Mouse (Mus musculus): ENCODE results near the gene Zfp184.
"Not testable (repeated sequence)": the region's sequence is repeated elsewhere in the genome, so short reads cannot be mapped to it uniquely, and the experiment has no call there.

Zfp184 gene

DNA sequence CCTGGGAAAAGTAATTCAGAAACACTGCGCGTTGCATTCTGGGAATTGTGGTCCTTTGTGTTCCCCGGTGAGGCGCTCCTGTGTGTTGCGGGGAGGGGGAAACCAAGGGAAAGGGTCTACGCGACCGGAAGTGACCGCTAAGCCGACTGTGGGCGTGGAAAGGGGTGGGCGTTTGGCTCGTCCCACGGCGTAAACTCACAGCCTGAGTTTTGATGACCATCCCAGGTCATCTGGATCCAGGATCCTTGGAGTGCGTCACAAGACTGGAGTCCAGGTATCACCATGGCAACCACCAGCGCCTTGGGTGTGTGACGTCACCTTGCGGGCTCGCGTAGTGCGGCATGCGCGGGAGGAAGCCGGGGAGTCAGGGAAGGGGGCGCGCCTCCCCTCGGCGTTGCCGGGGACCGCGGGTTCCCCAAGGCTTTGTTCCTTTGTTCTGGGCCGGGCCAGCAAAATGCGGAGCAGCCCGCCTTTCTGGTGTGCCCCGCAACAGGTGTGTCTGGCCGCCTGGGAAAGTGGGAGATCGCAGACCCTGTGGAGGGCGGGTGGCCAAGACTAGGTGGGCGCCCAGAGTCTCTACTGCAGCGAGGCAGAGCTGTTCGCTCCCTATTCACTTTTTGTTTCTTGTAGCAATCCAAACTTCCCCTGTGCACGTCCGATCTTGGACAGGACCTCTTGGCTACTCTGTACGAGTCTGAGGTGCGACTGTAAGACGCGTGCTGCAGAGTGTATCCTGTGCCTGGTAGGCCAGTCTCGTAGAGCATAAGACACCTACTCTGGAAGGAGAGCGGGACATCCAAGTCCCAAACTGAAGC is at the start of gene Zfp184:
Zfp184 (plus strand) TSS at position 169 of the 815 bp plus-strand sequence.
- DNase-seq, result peak; percentile 92 to 93

DNA sequence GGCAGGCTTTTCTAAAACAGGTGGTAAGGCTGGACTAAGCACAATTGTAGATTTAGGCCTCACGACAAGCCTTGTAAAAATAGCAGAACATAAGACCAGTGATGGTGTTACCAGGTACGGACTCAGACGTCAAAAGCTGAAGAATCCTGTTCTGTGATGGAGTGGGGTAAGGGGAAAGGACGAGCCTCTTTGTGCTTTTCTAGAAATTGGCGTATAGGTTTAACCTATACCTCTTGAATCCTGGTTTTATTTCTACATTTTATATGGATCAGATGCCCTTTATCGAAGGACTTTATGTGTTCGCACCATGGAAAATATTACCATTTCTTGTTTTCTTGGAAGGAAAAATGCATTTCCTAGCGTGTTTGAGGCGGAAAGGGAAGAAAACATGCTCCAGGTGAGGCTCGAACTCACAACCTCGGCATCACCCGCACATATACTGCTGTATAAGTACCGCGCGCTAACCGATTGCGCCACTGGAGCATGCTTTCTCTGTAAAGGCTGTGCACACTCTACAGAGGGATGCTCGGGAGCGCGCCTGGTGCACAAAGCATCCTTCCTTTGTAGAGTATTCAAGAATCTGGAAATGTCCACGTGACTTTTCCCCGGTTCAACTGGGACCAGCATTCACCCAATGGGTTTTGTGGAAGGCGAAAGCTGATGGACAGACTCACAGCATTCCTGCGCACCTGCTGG is 48.2 kb upstream of the Zfp184 start:
- DNase-seq, result no peak

DNA sequence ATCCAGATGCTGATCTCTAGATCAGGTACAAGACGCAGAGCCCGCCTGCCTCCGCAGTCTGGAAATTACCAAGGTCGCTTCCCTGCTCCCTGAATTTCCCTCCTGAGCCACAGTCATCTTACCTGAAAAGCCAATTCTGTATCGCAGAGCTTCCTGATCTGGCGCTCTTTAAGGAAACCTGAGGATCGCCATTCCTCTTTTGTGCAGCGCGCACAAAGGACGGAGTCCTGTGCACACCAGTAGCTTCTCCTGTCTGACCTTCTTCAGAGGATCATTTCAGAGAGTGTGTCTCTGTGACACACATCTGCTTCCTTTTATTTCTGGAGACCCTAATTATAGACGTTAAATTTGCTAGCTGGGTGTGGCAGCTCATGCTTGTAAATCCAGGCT is 47.7 kb upstream of the Zfp184 start:
- no peak for DNase-seq

DNA sequence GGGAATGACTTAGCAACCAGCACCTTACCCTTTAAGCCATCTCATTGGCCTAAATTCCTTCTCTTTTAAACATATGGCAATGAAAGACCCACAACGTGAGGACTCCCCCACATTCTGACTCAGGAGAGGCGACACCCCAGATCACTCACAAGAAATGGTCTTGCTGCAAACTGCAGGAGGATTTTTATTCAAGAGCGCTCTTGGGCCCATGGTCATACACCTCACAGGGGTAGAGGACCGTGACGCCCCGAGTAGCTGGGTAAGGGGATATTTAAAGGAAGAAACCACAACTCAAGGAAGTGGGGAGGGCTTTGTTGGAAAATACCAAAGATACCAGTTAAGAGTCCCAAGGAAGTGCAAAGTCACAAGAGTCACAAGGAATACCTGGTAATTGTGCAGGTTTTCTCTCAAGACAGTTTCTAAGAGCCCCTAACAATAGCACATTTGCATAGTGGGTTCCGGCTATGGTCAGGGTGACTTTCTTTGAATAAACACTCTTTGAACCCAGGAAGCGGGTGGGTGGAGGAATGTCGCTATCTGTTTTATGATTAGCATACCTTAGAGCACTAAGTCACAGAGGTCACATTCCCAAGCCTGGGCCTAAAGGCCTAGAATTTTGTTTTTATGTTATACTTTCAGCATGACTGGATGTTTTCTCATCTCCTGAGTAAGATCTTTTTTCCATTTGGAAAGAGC is 43.9 kb upstream of the Zfp184 start:
- DNase-seq, result not testable (repeated sequence)

DNA sequence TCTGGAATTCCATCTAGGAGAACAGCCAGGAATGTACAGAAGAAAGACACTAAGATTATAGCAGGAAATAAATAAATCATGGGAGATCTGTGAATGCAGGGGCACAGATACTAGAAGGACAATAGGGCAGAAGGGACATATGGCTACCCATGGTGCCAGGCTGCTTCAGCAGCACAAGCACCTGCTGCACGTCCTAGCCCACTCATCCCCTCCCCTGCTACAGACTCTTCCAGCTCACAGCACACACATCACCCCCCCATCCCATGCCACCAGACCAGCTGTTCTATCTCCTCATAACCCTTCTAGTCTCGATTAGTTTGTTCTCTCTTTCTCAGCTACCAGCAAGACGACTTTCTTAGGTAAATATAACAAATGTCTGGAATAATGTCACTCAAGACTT is 41.4 kb upstream of the Zfp184 start:
- no peak for DNase-seq

DNA sequence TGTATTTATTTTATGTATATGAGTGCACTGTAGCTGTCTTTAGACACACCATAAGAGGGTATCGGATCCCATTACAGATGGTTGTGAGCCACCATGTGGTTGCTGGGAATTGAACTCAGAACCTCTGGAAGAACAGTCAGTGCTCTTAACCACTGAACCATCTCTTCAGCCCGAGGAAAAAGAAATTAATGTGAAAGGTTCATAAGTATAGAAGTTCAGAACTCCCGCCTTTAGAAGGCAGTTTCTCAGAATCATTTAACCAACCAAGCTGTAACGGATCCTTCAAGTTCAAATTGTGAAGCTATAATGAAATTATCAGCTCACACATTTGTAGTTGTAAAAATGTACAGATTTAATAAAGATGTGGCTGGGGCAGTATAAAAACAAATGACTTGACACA is 40.8 kb upstream of the Zfp184 start:
- DNase-seq, result not testable (repeated sequence)

DNA sequence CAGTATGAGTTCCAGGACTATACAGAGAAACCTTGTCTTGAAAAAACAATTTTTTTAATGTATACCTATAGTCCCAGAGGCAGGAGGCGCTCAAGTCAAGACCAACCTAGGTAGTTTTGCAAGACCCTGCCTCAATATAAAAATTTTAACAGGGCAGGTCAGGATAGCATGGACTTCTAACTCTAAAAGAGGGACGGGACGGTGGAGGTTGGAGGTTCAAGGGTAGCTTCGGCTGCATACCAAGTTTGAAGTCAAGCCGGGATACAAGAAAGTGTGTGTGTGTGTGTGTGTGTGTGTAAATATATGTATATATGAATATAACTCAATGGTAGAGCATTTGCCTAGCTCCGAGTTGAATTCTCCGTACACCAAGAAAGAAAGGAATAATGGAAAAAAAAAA is 38.6 kb upstream of the Zfp184 start:
- no peak for DNase-seq

DNA sequence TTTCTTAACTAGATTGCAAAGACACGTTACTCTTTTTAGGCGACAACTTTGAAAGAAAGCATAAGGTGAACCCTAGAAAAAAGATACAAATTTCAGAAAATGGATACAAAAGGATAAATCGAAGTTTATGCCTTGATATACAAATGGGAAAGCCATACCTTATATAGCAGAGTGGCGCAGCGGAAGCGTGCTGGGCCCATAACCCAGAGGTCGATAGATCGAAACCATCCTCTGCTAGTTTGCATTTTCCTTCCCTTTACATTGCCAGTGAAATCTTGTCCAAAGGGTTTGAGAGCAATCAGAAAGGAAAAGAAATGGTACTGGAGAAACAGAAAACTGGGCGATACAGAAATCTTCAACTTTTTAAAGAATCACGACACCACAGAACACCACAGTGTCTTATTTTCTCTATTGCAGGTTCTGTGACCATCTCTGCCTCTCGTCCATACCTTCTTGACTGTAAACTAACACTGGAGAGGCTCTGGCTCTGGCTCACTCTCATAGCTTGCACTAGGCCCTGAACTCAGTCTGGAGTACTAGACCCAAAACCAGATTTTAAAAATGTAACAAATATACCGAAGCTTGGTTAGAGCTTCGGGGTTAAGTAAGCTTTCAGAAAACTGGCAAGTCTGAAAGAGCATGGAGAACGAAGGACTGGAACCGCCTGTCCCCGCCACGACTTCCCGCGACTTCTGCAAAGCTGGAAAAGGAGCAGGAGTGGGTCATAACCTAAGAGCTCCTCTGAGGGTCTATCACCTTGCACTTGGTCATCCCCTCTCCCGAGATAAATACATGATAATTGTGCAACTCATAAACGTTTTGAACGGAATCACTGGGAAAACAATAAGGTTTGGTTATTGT is 37.7 kb upstream of the Zfp184 start:
- DNase-seq, result no peak

DNA sequence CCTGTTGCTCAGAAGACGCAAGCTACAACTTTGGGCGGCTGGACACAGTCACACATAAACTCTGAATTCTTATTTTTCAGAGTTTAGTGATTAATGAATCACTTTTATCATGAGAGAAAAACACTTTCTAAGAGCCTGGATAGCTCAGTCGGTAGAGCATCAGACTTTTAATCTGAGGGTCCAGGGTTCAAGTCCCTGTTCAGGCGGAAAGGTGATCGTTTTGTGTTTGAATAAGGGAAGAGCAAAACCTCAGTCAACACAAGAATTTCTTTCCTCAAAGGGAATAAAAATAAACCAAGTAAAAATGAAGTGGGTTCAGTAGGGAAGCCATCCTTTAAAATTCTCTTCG is 37.1 kb upstream of the Zfp184 start:
- DNase-seq, result not testable (repeated sequence)

DNA sequence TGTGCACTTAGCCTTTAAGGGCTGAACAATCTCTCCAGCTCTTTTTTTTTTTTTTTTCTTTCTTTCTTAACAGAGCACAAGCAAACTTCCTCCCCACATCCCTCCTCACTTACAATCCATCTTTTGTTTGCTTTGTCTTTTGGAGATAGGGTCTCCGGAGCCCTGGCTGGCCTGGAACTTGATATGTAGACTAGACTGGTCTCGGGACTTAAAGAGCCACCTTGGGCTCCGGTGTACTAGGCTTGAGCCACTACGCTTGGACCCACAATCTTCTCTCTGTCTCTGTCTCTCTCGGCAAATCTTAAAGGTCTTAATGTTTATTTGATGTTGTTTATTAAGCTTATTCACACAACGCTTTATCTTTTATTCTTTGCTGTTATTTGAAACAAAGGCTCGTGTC is 34.2 kb upstream of the Zfp184 start:
- DNase-seq, result no peak

DNA sequence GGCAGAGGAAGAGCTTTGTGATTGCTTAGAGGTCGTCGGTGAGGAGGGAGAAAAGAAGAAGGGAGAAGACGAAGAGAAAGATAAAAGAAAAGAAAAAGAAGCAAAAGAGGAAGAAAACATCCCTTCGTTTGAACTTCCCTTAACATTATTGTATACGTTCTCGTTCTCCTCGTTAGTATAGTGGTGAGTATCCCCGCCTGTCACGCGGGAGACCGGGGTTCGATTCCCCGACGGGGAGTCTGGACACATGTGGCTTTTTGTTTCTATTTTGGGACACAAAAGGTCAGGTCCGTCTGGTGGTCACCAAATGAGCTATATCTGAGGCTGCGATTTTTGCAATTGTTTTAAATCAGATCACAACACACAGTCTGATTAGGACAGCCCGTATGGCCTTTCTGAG is 33.7 kb upstream of the Zfp184 start:
- DNase-seq, result no peak

DNA sequence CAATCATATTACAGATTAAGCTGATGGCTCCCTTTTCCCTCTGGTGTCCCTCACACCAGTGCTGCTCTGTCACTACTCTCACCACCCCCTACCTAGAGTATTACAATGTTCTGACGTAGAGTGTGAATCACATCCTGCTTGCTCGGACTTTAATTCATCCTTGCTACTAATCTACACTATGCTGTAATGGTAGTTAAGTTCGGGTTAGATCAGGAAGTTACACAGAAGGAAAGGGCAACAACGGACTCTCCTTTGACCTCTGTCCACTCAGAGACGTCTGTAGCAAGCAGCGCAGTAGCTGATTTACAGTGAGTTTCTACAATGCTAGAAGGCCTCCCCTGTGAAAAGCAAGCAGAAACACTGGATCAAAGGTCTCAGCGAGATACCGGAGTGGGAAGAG is 31.0 kb upstream of the Zfp184 start:
- DNase-seq, result no peak

DNA sequence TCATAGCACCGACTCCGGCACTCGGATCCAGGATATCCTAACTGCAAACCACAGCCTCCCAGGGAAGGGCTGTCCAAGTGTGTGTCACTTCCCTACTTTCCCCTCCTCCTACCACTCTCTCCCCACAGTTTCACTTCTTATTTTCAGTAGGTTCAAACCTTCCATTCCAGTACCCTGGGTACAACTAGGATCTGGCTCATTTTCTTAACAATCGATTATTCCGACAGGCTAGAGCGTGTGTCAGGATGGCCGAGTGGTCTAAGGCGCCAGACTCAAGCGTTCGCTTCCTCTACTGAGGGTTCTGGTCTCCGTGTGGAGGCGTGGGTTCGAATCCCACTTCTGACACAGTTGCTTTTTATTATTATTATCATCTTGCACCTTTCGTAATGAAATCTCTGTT is 30.3 kb upstream of the Zfp184 start:
- DNase-seq, result peak; percentile 31 to 39

DNA sequence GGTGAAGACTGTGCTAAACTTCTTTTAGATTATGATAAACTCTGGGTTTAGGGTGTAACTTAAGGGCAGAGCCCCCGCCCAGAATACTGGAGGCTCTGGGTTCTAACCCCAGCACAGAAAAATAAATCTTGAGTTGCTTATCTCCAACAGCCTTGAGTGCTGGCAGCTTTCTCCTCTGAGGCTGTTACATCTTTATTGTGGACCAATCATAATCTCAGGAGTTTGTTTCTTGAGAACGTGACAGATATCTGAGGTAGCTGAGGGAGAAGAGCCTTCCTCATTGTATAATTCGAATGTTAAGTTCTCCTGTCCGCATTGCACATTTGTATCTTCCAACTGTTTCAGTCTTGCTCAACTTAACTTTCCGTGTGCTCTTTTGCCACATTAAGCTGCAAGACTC is 29.4 kb upstream of the Zfp184 start:
- no peak for DNase-seq

DNA sequence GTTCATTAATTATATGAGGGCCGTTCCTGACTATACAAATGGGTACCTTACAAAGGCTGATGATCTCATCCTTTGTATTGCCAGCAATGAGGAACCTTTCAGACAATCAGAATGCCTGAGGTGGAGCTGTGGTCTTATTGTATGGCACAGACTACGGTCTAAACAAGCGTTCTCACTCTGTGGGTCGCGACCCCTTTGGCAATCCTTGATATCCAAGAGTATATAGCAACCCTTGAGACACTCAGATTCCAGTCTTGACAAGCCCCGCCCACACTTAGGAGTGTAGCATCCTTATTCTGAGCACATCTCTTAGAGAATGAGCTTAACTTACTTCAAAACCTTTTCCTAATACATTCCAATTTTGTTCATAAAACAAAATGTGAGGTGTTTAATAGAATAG is 28.8 kb upstream of the Zfp184 start:
- no peak for DNase-seq

DNA sequence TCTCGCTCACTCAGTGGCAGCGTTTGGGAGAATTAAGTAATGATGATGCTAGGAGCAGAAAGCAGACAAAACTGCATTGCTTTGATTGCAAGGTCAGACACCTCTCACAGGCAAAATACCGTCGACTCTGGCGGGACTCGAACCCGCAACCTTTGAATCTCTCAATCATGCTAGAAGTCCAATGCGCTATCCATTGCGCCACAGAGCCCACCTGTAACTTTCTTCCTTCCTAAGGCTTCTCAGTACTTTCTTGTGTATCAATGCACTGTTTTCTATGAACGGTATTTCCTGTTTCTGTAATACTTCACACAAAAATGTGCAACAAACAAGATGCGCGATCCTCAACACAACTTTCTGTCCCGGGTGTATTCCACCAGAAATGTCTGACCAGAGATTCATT is 27.9 kb upstream of the Zfp184 start:
- peak in 1 of 2 experiments; percentile 11 for DNase-seq

DNA sequence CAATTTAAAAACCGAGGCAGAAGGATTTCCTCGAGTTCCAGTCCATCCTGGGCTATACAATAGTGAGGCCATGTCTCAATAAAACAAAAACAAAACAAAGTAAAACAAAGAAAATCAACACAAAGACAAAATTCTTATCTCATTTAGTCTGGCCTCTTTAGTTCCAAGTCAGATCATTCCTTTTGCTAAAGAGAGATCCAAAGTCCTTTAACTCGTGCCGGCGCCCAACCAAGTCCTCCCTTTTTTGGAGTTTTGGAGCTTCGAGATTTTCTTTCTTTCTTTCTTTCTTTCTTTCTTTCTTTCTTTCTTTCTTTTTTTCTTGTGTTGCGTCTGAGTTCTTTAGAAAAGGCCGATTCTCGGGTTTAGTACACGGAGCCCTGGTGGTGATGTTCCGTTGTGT is 27.4 kb upstream of the Zfp184 start:
- DNase-seq, result no peak

DNA sequence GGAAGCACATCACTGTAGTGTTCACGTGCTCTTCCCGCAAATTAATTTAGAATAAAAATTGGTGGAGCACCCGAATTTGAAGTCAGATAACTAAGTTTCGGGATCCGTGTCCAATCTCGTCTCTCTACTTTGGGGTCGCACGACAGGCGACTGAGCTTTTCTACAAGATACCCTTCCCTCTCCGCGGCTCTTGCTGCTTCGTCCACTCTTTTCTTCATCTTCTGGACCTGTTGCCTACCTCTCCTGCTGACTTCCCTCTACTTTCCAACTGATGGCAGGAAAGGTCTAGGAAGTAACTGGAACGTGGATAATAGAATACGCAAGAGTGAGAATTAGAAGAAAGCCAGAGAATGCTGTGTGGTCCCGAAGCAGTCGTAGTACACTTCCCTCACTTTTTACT is 26.9 kb upstream of the Zfp184 start:
- no peak for DNase-seq

DNA sequence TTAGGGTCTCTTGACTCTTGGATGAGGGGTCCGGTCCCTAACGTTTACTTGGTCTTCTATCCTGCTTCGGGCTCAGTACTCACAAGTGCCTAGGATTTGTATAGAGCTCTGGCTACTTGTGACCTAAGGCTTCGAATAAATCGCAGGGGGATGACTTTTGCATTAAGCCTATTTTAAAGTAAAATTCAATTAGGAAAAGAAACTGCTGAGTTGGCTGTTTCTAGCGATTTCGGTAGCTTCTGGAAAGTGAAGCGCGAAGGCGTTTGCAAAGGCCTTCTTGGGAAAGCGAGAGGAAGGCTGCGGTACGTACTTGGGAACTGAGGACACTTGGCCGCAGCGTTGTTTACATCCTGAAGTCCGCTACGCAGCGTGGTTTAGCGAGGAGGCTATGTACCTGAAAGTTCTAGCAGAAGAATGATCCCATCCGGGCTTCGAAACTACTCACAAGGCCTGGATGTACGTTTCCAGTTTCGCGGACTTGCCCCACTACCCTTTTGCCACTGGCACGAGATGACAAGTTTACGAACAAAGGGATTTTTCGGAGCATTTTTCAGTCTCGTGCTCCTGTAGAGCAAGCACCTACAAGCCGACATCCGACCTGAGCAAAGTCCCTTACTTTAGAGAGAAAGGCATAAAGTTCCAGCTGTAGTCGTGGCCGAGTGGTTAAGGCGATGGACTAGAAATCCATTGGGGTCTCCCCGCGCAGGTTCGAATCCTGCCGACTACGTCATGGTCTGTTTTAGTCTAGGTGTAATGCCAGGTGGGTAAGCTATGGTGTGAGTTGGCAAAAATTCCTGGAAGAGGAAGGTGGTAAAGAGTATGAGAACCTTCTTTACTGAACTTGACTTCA is 26.1 kb upstream of the Zfp184 start:
- peak; percentile 41 to 50 for DNase-seq

DNA sequence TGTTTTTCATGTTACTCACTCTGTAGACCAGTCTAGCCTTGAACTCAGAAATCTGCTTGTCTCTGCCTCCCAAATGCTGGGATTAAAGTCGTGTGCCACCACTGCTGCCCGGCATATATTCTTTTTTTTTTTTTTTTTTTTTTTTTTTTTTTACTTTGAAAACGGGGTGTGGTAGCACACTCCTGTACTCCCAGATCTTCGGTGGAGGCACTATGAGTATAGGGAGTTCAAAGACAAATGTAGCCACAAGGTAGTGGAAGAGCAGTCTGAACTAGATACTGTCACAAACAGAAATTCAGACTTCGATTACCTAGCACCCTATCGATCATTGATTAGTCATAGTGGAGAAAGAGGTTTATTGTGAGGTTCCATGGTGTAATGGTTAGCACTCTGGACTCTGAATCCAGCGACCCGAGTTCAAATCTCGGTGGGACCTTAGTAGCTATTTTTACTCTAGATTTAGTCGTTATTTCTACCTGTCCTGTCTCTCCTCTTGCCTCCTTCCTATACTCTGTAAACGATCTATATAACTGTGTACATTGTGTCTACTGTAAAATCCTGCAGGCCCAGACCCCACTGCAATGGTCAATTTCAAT is 25.0 kb upstream of the Zfp184 start:
- no peak for DNase-seq

DNA sequence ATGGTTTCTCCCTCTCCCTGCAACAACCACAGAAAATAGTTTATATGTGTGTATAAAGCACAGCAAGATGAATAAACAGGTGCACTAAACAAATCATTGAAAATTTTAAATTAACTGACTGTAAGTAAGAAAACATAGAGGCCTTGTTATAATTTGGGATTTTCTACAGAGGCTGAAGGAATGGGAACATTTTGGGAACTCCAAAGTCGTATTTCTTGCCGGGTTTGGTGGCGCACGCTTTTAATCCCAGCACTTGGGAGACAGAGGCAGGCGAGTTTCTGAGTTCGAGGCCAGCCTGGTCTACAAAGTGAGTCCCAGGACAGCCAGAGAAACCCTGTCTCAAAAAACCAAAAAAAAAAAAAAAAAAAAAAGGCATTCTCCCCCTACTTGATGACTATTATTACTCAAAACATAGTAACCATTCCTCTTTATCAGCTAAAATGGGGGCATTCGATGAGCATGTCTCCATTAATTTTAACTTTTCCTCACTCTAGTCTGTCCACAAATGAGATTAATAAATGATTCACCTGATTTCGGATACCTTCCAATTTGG is 24.1 kb upstream of the Zfp184 start:
- no peak for DNase-seq
